Comparison of ENCODE assay signal across 20 mouse cellular contexts in genomic region chr19:21119477-21119876, GRCm38 (mm10).
DNase-seq lines count a peak whose midpoint lies in the region; ATAC-seq and TF ChIP-seq lines count a peak whose summit lies in the region.
"Had no signal": no experiment of that assay in that cellular context is flagged by ENCODE, and none has a peak within 500 bp of the region (broad histone marks: within the 10 kb centered on the region; RNA-seq: fewer than 3 reads in every experiment).

No protein-coding gene starts in this region.

- no peak for TF ChIP-seq CTCF in stomach, postnatal 0 days (IDR thresholded peaks at IDR 0.05; ENCODE audit: low read depth)

- peak; percentile 44 for ATAC-seq in stomach, embryonic 16.5 days (ENCODE audit: insufficient read depth, low FRiP score)
- no peak for ATAC-seq in stomach, postnatal 0 days (ENCODE audit: low FRiP score, low TSS enrichment)
- peak; percentile 40 for ATAC-seq in activated CD4-positive, CD25-positive, alpha-beta regulatory T cell, adult 4 months
- ATAC-seq: midbrain, embryonic 16.5 days had no signal

- no peak for TF ChIP-seq EP300 in stomach, postnatal 0 days (optimal IDR thresholded peaks at IDR 0.05)

- no peak overlapping the region for H3K9ac ChIP-seq in stomach, embryonic 16.5 days (ENCODE audit: low read length)
- H3K9ac ChIP-seq in stomach, postnatal 0 days (ENCODE audit: low read length) = no peak overlapping the region
- H3K9ac ChIP-seq: hindbrain, embryonic 13.5 days; stomach, embryonic 15.5 days had no signal

- no peaks in the 10 kb centered on the region for H3K9me3 ChIP-seq in stomach, embryonic 16.5 days (replicated peaks; ENCODE audit: control insufficient read depth, low read length)
- H3K9me3 ChIP-seq in stomach, postnatal 0 days (ENCODE audit: control insufficient read depth, low read length) = no peaks in the 10 kb centered on the region
- H3K9me3 ChIP-seq: heart, embryonic 10.5 days; hindbrain, embryonic 13.5 days; megakaryocyte, embryonic 14.5 days; stomach, embryonic 15.5 days had no signal

- H3K27me3 ChIP-seq in stomach, embryonic 16.5 days (ENCODE audit: control insufficient read depth, insufficient read depth, low read length) = no peaks in the 10 kb centered on the region
- H3K27me3 ChIP-seq in stomach, postnatal 0 days (ENCODE audit: control insufficient read depth, insufficient read depth, low read length) = no peaks in the 10 kb centered on the region
- H3K27me3 ChIP-seq: CH12.LX; hindbrain, embryonic 13.5 days; megakaryocyte, embryonic 14.5 days; stomach, embryonic 15.5 days had no signal

- H3K27ac ChIP-seq in stomach, embryonic 16.5 days (ENCODE audit: low read length) = no peak overlapping the region
- H3K27ac ChIP-seq in stomach, postnatal 0 days (replicated peaks) = no peak overlapping the region
- H3K27ac ChIP-seq: heart, embryonic 10.5 days; hindbrain, embryonic 13.5 days; left cerebral cortex, adult 2 months; stomach, embryonic 15.5 days had no signal

- 65% methylated on average over 6 of the region's 6 CpGs for WGBS in stomach, embryonic 16.5 days
- WGBS in stomach, postnatal 0 days = 57% methylated on average over 6 of the region's 6 CpGs

- DNase-seq in frontal cortex, adult 2 months (ENCODE audit: extremely low spot score in 1 of 2, low spot score in 1 of 2) = peak; percentile 39 to 57
- DNase-seq in frontal cortex, postnatal 14 days (ENCODE audit: low spot score in 2 of 2) = no peak
- no peak for DNase-seq in stomach, postnatal 0 days (ENCODE audit: low spot score)
- no peak for DNase-seq in liver
- DNase-seq in adrenal gland, adult 18-20 months (ENCODE audit: low spot score in 2 of 2) = no peak
- no peak for DNase-seq in B cell, adult 2 months
- DNase-seq: cerebellum, postnatal 36 days; heart, postnatal 10 days; kidney, adult 11 months; kidney, postnatal 10 days; lung, postnatal 14 days had no signal

- no peak overlapping the region for H3K4me2 ChIP-seq in stomach, embryonic 16.5 days (ENCODE audit: low read depth, low read length)
- H3K4me2 ChIP-seq in stomach, postnatal 0 days (replicated peaks; ENCODE audit: low read depth) = no peak overlapping the region
- H3K4me2 ChIP-seq: hindbrain, embryonic 13.5 days; stomach, embryonic 15.5 days had no signal

- H3K4me1 ChIP-seq in stomach, embryonic 16.5 days (ENCODE audit: control insufficient read depth, insufficient read depth, low read length) = no peaks in the 10 kb centered on the region
- H3K4me1 ChIP-seq in stomach, postnatal 0 days (replicated peaks; ENCODE audit: control insufficient read depth, insufficient read depth) = no peaks in the 10 kb centered on the region
- H3K4me1 ChIP-seq: heart, embryonic 10.5 days; hindbrain, embryonic 13.5 days; stomach, embryonic 15.5 days had no signal

- H3K36me3 ChIP-seq in stomach, embryonic 16.5 days (ENCODE audit: control insufficient read depth, insufficient read depth, low read length) = no peaks in the 10 kb centered on the region
- H3K36me3 ChIP-seq in stomach, postnatal 0 days (ENCODE audit: control insufficient read depth, insufficient read depth, low read length) = no peaks in the 10 kb centered on the region
- H3K36me3 ChIP-seq: heart, embryonic 10.5 days; hindbrain, embryonic 13.5 days; stomach, embryonic 15.5 days had no signal

- H3K4me3 ChIP-seq in stomach, embryonic 16.5 days (replicated peaks; ENCODE audit: low read length) = no peak overlapping the region
- H3K4me3 ChIP-seq in stomach, postnatal 0 days (ENCODE audit: low read depth, low read length) = no peak overlapping the region
- H3K4me3 ChIP-seq: heart, embryonic 10.5 days; hindbrain, embryonic 13.5 days; left cerebral cortex, adult 2 months; megakaryocyte, embryonic 14.5 days; stomach, embryonic 15.5 days had no signal

Comparison
In these comparisons a context has a peak if more than half of its experiments do, and no peak if none do; other contexts are left out.
1. DNase-seq: peak in frontal cortex, adult 2 months (2 of 2); none in frontal cortex, postnatal 14 days (0 of 2), stomach, postnatal 0 days (single experiment), liver (single experiment), adrenal gland, adult 18-20 months (0 of 2) and B cell, adult 2 months (0 of 2).